Mouse (Mus musculus): ENCODE measurements at regions not wholly inside any gene's neighbourhood (a gene's known extent, or its start where the extent isn't known, plus 50 kb on each side); places are given as distances from the start of the nearest gene placed in this dataset.

DNA sequence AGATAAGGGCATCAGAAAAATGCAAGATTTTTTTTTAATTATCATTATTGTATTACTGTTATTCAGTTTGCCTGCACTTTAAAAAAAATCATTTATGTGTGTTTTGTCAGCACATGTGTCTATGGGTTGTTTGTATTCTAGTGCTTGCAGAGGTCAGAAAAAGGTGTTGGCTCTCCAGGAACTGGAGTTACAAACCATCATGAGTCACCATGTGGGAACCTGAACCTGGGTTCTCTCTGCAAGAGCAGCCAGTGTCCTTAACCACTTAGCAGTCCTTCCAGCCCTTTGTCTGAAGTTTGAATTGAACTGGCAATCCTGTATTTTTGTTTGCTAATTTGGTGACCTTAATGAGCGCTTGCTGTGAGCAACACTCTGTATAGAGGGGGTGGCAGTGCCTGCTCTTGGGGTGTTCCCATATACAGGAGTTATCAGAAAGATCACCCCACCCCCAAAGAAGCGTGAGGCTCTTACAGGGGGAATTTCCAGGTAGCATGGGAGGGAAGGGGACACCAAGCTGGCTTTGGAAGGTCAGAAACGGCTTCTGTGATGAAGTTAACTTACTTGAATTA lies 162.8 kb upstream of the Haao start:
- no peak for TF ChIP-seq CTCF (conservative IDR thresholded peaks at IDR 0.05; ENCODE audit: insufficient read depth, insufficient read length, low read depth, low read length)
- TF ChIP-seq POLR2A (IDR thresholded peaks at IDR 0.05; ENCODE audit: low read depth, low read length), result no peak
